Mouse (Mus musculus): ENCODE measurements around the gene Knstrn. TPM values are rescaled to one million over a fixed set of nuclear protein-coding genes. Genes with fewer than 3 reads are reported as not detected.

The Knstrn gene
- total RNA-seq, 2 experiments from 2014 or later: 0.75 to 1.0 TPM

- TF ChIP-seq CTCF (IDR thresholded peaks at IDR 0.05): no peak
- no peak for DNase-seq (ENCODE audit: extremely low spot score in 1 of 2, low spot score in 2 of 2)
- Histone ChIP-seq H3K4me3 (no peak overlapping the region), H3K27ac (no peak overlapping the region)
- intact Hi-C loops (cut with DNase I): no loop called here
Observed at GRCm38 (mm10) chr2:118792259-118792613, 21.6 kb upstream of the Knstrn start.

- DNase-seq (ENCODE audit: extremely low spot score in 1 of 2, low spot score in 2 of 2): no peak
- intact Hi-C loops (cut with DNase I): no loop called here
- Histone ChIP-seq H3K4me3 (no peak overlapping the region), H3K27ac (no peak overlapping the region)
- TF ChIP-seq CTCF (IDR thresholded peaks at IDR 0.05): no peak
Observed at GRCm38 (mm10) chr2:118793636-118794035, 20.2 kb upstream of the Knstrn start.

- DNase-seq (ENCODE audit: extremely low spot score in 1 of 2, low spot score in 2 of 2): no peak
- Histone ChIP-seq H3K4me3 (no peak overlapping the region), H3K27ac (no peak overlapping the region)
- no peak for TF ChIP-seq CTCF (IDR thresholded peaks at IDR 0.05)
- intact Hi-C loops (cut with DNase I): no loop called here
Observed at GRCm38 (mm10) chr2:118802542-118803118, 11.2 kb upstream of the Knstrn start.

GRCm38 (mm10) chr2:118804474-118804873, 9.3 kb upstream of the Knstrn start:
- DNase-seq (ENCODE audit: extremely low spot score in 1 of 2, low spot score in 2 of 2): no peak
- no peak overlapping the region for H3K27ac ChIP-seq
- TF ChIP-seq CTCF (IDR thresholded peaks at IDR 0.05): no peak
- no peak overlapping the region for H3K4me3 ChIP-seq
- intact Hi-C loops (cut with DNase I): no loop called here

- H3K4me3 ChIP-seq: no peak overlapping the region
- intact Hi-C loops (cut with DNase I): no loop called here
- no peak for DNase-seq (ENCODE audit: extremely low spot score in 1 of 2, low spot score in 2 of 2)
- H3K27ac ChIP-seq: no peak overlapping the region
- no peak for TF ChIP-seq CTCF (IDR thresholded peaks at IDR 0.05)
Observed at GRCm38 (mm10) chr2:118805137-118805536, 8.7 kb upstream of the Knstrn start.

- no peak for DNase-seq (ENCODE audit: extremely low spot score in 1 of 2, low spot score in 2 of 2)
- TF ChIP-seq CTCF (IDR thresholded peaks at IDR 0.05): no peak
- intact Hi-C loops (cut with DNase I): no loop called here
- no peak overlapping the region for H3K4me3 ChIP-seq
- H3K27ac ChIP-seq: no peak overlapping the region
Observed at GRCm38 (mm10) chr2:118805756-118806155, 8.0 kb upstream of the Knstrn start.

- intact Hi-C loops (cut with DNase I): no loop called here
- H3K4me3 ChIP-seq: no peak overlapping the region
- peak in 1 of 2 experiments; percentile 17 for DNase-seq (ENCODE audit: extremely low spot score in 1 of 2, low spot score in 2 of 2)
- H3K27ac ChIP-seq: no peak overlapping the region
- no peak for TF ChIP-seq CTCF (IDR thresholded peaks at IDR 0.05)
Observed at GRCm38 (mm10) chr2:118806860-118807259, 6.9 kb upstream of the Knstrn start.

GRCm38 (mm10) chr2:118810861-118811260, 2.9 kb upstream of the Knstrn start:
- TF ChIP-seq CTCF (IDR thresholded peaks at IDR 0.05): no peak
- DNase-seq (ENCODE audit: extremely low spot score in 1 of 2, low spot score in 2 of 2): no peak
- no peak overlapping the region for H3K27ac ChIP-seq
- intact Hi-C loops (cut with DNase I): loop anchor here (5.0 kb wide), 1 partner anchor 51 kb away; the partner anchor contains the start of gene Ivd
- H3K4me3 ChIP-seq: no peak overlapping the region

- TF ChIP-seq CTCF (IDR thresholded peaks at IDR 0.05): no peak
- Histone ChIP-seq H3K27ac (no peak overlapping the region), H3K4me3 (no peak overlapping the region)
- no peak for DNase-seq (ENCODE audit: extremely low spot score in 1 of 2, low spot score in 2 of 2)
- intact Hi-C loops (cut with DNase I): loop anchor here (5.0 kb wide), 1 partner anchor 50 kb away; the partner anchor contains the start of gene Ivd
Observed at GRCm38 (mm10) chr2:118812724-118813123, 1.1 kb upstream of the Knstrn start.

- no peak for TF ChIP-seq CTCF (IDR thresholded peaks at IDR 0.05)
- H3K27ac ChIP-seq: no peak overlapping the region
- intact Hi-C loops (cut with DNase I): no loop called here
- H3K4me3 ChIP-seq: no peak overlapping the region
- no peak for DNase-seq (ENCODE audit: extremely low spot score in 1 of 2, low spot score in 2 of 2)
Observed at GRCm38 (mm10) chr2:118822800-118823199, 9.0 kb downstream of the Knstrn start.

GRCm38 (mm10) chr2:118824396-118824795, 10.6 kb downstream of the Knstrn start:
- Histone ChIP-seq H3K27ac (no peak overlapping the region), H3K4me3 (no peak overlapping the region)
- TF ChIP-seq CTCF (IDR thresholded peaks at IDR 0.05): no peak
- no peak for DNase-seq (ENCODE audit: extremely low spot score in 1 of 2, low spot score in 2 of 2)
- intact Hi-C loops (cut with DNase I): no loop called here

GRCm38 (mm10) chr2:118829096-118829495, 15.3 kb downstream of the Knstrn start:
- no peak overlapping the region for H3K4me3 ChIP-seq
- DNase-seq (ENCODE audit: extremely low spot score in 1 of 2, low spot score in 2 of 2): no peak
- intact Hi-C loops (cut with DNase I): no loop called here
- no peak overlapping the region for H3K27ac ChIP-seq
- no peak for TF ChIP-seq CTCF (IDR thresholded peaks at IDR 0.05)

- Histone ChIP-seq H3K27ac (no peak overlapping the region), H3K4me3 (no peak overlapping the region)
- no peak for DNase-seq (ENCODE audit: extremely low spot score in 1 of 2, low spot score in 2 of 2)
- intact Hi-C loops (cut with DNase I): no loop called here
- no peak for TF ChIP-seq CTCF (IDR thresholded peaks at IDR 0.05)
Observed at GRCm38 (mm10) chr2:118834061-118834460, 20.3 kb downstream of the Knstrn start.

All from left cerebral cortex, adult 2 months (tissue).